Mouse (Mus musculus) lung, embryonic 16.5 days (tissue): Measurements from ENCODE around the gene Cenpm. TPM values are rescaled to one million over a fixed set of nuclear protein-coding genes. Genes with fewer than 3 reads are reported as not detected.

Source experiments
- ATAC-seq: fragments of 200-750 bp; cut with Nextera tagmentation; 2 replicates; pipeline ENCODE4 v1.8.0; 2017; ENCODE audit warnings: low read depth, mild to moderate bottlenecking, moderate library complexity
- H3K27ac ChIP-seq: fragments of 300-500 bp; sonication (generic); 2 replicates; pipeline ENCODE4 v1.5.1; 2014; ENCODE audit warnings: mild to moderate bottlenecking, control low read depth, low read length
- H3K27me3 ChIP-seq: fragments of 300-500 bp; sonication (generic); 2 replicates; pipeline ENCODE4 v1.6.1; 2014; ENCODE audit warnings: low read depth, low read length, mixed read lengths; ENCODE audit not compliant: control insufficient read depth, insufficient read depth
- H3K36me3 ChIP-seq: fragments of 300-500 bp; sonication (generic); 2 replicates; pipeline ENCODE4 v1.6.1; 2014; ENCODE audit warnings: low read length; ENCODE audit not compliant: control insufficient read depth, insufficient read depth
- H3K4me1 ChIP-seq: fragments of 300-500 bp; sonication (generic); replicated peaks from 2 replicates; pipeline ENCODE4 v1.6.1; 2014; ENCODE audit warnings: low read length, mixed read lengths; ENCODE audit not compliant: control insufficient read depth, insufficient read depth
- H3K4me2 ChIP-seq: fragments of 300-500 bp; sonication (generic); 2 replicates; pipeline ENCODE4 v1.6.1; 2014; ENCODE audit warnings: low read depth, low read length, control low read depth
- H3K4me3 ChIP-seq: fragments of 300-500 bp; sonication (generic); 2 replicates; pipeline ENCODE4 v1.5.1; 2014; ENCODE audit warnings: mild to moderate bottlenecking, low read length, control low read depth
- H3K9ac ChIP-seq: fragments of 300-500 bp; sonication (generic); 2 replicates; pipeline ENCODE4 v1.6.1; 2014; ENCODE audit warnings: low read length, control low read depth
- H3K9me3 ChIP-seq: fragments of 300-500 bp; sonication (generic); 2 replicates; pipeline ENCODE4 v1.6.1; 2016; ENCODE audit warnings: low read length; ENCODE audit not compliant: control insufficient read depth
- WGBS: fragments of 180-500 bp; shearing (Covaris S2); extraction: QIAGEN DNeasy Blood & Tissue Kit; methylation state at CpG from one replicate; pipeline ENCODE4 v1.1.7; 2014; 5-methylcytosine and 5-hydroxymethylcytosine counted together
- polyA plus RNA-seq: library from polyadenylated mRNA; unstranded; fragments of >200 nt; fragmentation: Nextera tagmentation; extraction: Ambion mirVana; gene quantifications from 2 replicates; pipeline ENCODE4 v1.2.1, GENCODE M21; 2015

Gene Cenpm
- polyA plus RNA-seq, 1 experiment from 2014 or later: 65.1 TPM

GRCm38 (mm10) chr15:82204680-82205371 lies 39.7 kb downstream of the Cenpm start:
- Histone ChIP-seq H3K36me3 (peaks cover 19% of the 10 kb centered on the region), H3K27me3 (peaks cover 37% of the 10 kb centered on the region)
- WGBS: 64% methylated on average over 10 of the region's 10 CpGs

GRCm38 (mm10) chr15:82203611-82204351 lies 40.8 kb downstream of the Cenpm start:
- H3K9ac ChIP-seq: no peak overlapping the region
- H3K36me3 ChIP-seq: peaks cover 24% of the 10 kb centered on the region
- no peak overlapping the region for H3K4me3 ChIP-seq
- peaks cover 29% of the 10 kb centered on the region for H3K27me3 ChIP-seq
- no peak for ATAC-seq
- no peak overlapping the region for H3K27ac ChIP-seq
- H3K4me2 ChIP-seq: no peak overlapping the region
- peaks cover 4% of the 10 kb centered on the region for H3K4me1 ChIP-seq
- no peaks in the 10 kb centered on the region for H3K9me3 ChIP-seq
- WGBS: 87% methylated on average over 20 of the region's 20 CpGs

More at GRCm38 (mm10) chr15:82204680-82205371, 39.7 kb downstream of the Cenpm start:
- Histone ChIP-seq H3K4me1 (peaks cover 4% of the 10 kb centered on the region), H3K4me2 (no peak overlapping the region), H3K27ac (no peak overlapping the region), H3K4me3 (no peak overlapping the region), H3K9ac (no peak overlapping the region), H3K9me3 (no peaks in the 10 kb centered on the region)
- no peak for ATAC-seq

- no peak for ATAC-seq
- Histone ChIP-seq H3K9ac (no peak overlapping the region), H3K4me1 (peaks cover 4% of the 10 kb centered on the region), H3K27ac (no peak overlapping the region), H3K27me3 (peaks cover 24% of the 10 kb centered on the region), H3K4me3 (no peak overlapping the region), H3K4me2 (no peak overlapping the region), H3K36me3 (peaks cover 27% of the 10 kb centered on the region), H3K9me3 (no peaks in the 10 kb centered on the region)
- 89% methylated on average over 10 of the region's 10 CpGs for WGBS
Observed at GRCm38 (mm10) chr15:82203090-82203489, 41.5 kb downstream of the Cenpm start.

- 93% methylated on average over 6 of the region's 6 CpGs for WGBS
- peaks cover 35% of the 10 kb centered on the region for H3K36me3 ChIP-seq
- H3K4me1 ChIP-seq: peaks cover under 1% of the 10 kb centered on the region
- H3K27me3 ChIP-seq: peaks cover 14% of the 10 kb centered on the region
- H3K4me3 ChIP-seq: no peak overlapping the region
- ATAC-seq: no peak
- no peaks in the 10 kb centered on the region for H3K9me3 ChIP-seq
- no peak overlapping the region for H3K9ac ChIP-seq
- H3K4me2 ChIP-seq: no peak overlapping the region
- H3K27ac ChIP-seq: no peak overlapping the region
Observed at GRCm38 (mm10) chr15:82202086-82202485, 42.5 kb downstream of the Cenpm start.

GRCm38 (mm10) chr15:82199546-82199945 lies 45.0 kb downstream of the Cenpm start:
- Histone ChIP-seq H3K4me3 (no peak overlapping the region), H3K4me1 (no peaks in the 10 kb centered on the region), H3K9ac (no peak overlapping the region), H3K9me3 (no peaks in the 10 kb centered on the region), H3K4me2 (no peak overlapping the region), H3K36me3 (peaks cover 59% of the 10 kb centered on the region), H3K27ac (no peak overlapping the region), H3K27me3 (no peaks in the 10 kb centered on the region)
- WGBS: 88% methylated on average over 12 of the region's 12 CpGs
- no peak for ATAC-seq

- Histone ChIP-seq H3K4me3 (no peak overlapping the region), H3K9me3 (no peaks in the 10 kb centered on the region), H3K27me3 (no peaks in the 10 kb centered on the region), H3K36me3 (peaks cover 58% of the 10 kb centered on the region), H3K4me2 (no peak overlapping the region), H3K9ac (no peak overlapping the region), H3K27ac (no peak overlapping the region), H3K4me1 (no peaks in the 10 kb centered on the region)
- 84% methylated on average over 7 of the region's 7 CpGs for WGBS
- no peak for ATAC-seq
Observed at GRCm38 (mm10) chr15:82198342-82198741, 46.2 kb downstream of the Cenpm start.

GRCm38 (mm10) chr15:82197937-82198336 lies 46.6 kb downstream of the Cenpm start:
- WGBS: 90% methylated on average over 11 of the region's 11 CpGs
- Histone ChIP-seq H3K36me3 (peaks cover 58% of the 10 kb centered on the region), H3K9ac (no peak overlapping the region), H3K4me3 (no peak overlapping the region), H3K27ac (no peak overlapping the region), H3K27me3 (no peaks in the 10 kb centered on the region), H3K4me1 (no peaks in the 10 kb centered on the region), H3K9me3 (no peaks in the 10 kb centered on the region), H3K4me2 (no peak overlapping the region)
- no peak for ATAC-seq

GRCm38 (mm10) chr15:82197246-82197750 lies 47.2 kb downstream of the Cenpm start:
- no peak overlapping the region for H3K27ac ChIP-seq
- no peaks in the 10 kb centered on the region for H3K27me3 ChIP-seq
- H3K4me2 ChIP-seq: no peak overlapping the region
- no peak for ATAC-seq
- peaks cover 61% of the 10 kb centered on the region for H3K36me3 ChIP-seq
- no peak overlapping the region for H3K4me3 ChIP-seq
- no peaks in the 10 kb centered on the region for H3K9me3 ChIP-seq
- no peaks in the 10 kb centered on the region for H3K4me1 ChIP-seq
- WGBS: 90% methylated on average over 10 of the region's 10 CpGs
- no peak overlapping the region for H3K9ac ChIP-seq

- H3K36me3 ChIP-seq: peaks cover 61% of the 10 kb centered on the region
- WGBS: 82% methylated on average over 12 of the region's 12 CpGs
- H3K9me3 ChIP-seq: no peaks in the 10 kb centered on the region
- no peak overlapping the region for H3K27ac ChIP-seq
- H3K27me3 ChIP-seq: no peaks in the 10 kb centered on the region
- no peak for ATAC-seq
- no peak overlapping the region for H3K9ac ChIP-seq
- H3K4me3 ChIP-seq: no peak overlapping the region
- no peaks in the 10 kb centered on the region for H3K4me1 ChIP-seq
- H3K4me2 ChIP-seq: no peak overlapping the region
Observed at GRCm38 (mm10) chr15:82196300-82196699, 48.2 kb downstream of the Cenpm start.
